Mouse (Mus musculus): ENCODE measurements around the gene Maco1. TPM values are rescaled to one million over a fixed set of nuclear protein-coding genes. Genes with fewer than 3 reads are reported as not detected.

Gene Maco1
- polyA plus RNA-seq, 1 experiment from 2014 or later, result 22.0 TPM

- peaks cover 12% of the 10 kb centered on the region for H3K4me1 ChIP-seq (replicated peaks)
- H3K4me2 ChIP-seq, result peak overlapping the region; percentile 52
- 48% methylated on average over 7 of the region's 7 CpGs for WGBS
- ATAC-seq (replicated peaks; ENCODE audit: insufficient number of reproducible peaks, insufficient read depth, low FRiP score, low read depth), result no peak
- H3K27me3 ChIP-seq, result peaks cover 28% of the 10 kb centered on the region
- H3K4me3 ChIP-seq, result peak overlapping the region; percentile 16; the same call in 1 of the 2 replicates
- H3K36me3 ChIP-seq, result no peaks in the 10 kb centered on the region
- no peak overlapping the region for H3K9ac ChIP-seq
- H3K27ac ChIP-seq, result no peak overlapping the region
- H3K9me3 ChIP-seq (replicated peaks), result no peaks in the 10 kb centered on the region
Observed at GRCm38 (mm10) chr4:134869815-134870375, 16.8 kb upstream of the Maco1 start.

- H3K4me3 ChIP-seq, result peak overlapping the region; percentile 16; the same call in 1 of the 2 replicates
- WGBS, result 10% methylated on average over 16 of the region's 16 CpGs
- peaks cover 28% of the 10 kb centered on the region for H3K27me3 ChIP-seq
- H3K36me3 ChIP-seq, result no peaks in the 10 kb centered on the region
- 0 out of 2 replicates have a peak, but pooled peaks have one; percentile 35 for ATAC-seq (replicated peaks; ENCODE audit: insufficient number of reproducible peaks, insufficient read depth, low FRiP score, low read depth)
- H3K4me2 ChIP-seq, result peak overlapping the region; percentile 52
- no peaks in the 10 kb centered on the region for H3K9me3 ChIP-seq (replicated peaks)
- peaks cover 16% of the 10 kb centered on the region for H3K4me1 ChIP-seq (replicated peaks)
- H3K9ac ChIP-seq, result no peak overlapping the region
- H3K27ac ChIP-seq, result no peak overlapping the region
Observed at GRCm38 (mm10) chr4:134869068-134869730, 16.1 kb upstream of the Maco1 start.

- no peak overlapping the region for H3K4me2 ChIP-seq
- no peak overlapping the region for H3K27ac ChIP-seq
- peaks cover 28% of the 10 kb centered on the region for H3K27me3 ChIP-seq
- peaks cover 16% of the 10 kb centered on the region for H3K4me1 ChIP-seq (replicated peaks)
- no peak overlapping the region for H3K4me3 ChIP-seq
- H3K9me3 ChIP-seq (replicated peaks), result no peaks in the 10 kb centered on the region
- H3K36me3 ChIP-seq, result no peaks in the 10 kb centered on the region
- no peak for ATAC-seq (replicated peaks; ENCODE audit: insufficient number of reproducible peaks, insufficient read depth, low FRiP score, low read depth)
- H3K9ac ChIP-seq, result no peak overlapping the region
- WGBS, result 28% methylated on average over 8 of the region's 9 CpGs
Observed at GRCm38 (mm10) chr4:134868490-134868889, 15.3 kb upstream of the Maco1 start.

GRCm38 (mm10) chr4:134868065-134868464 lies 14.9 kb upstream of the Maco1 start:
- no peak overlapping the region for H3K4me2 ChIP-seq
- no peak overlapping the region for H3K27ac ChIP-seq
- 79% methylated on average over 10 of the region's 10 CpGs for WGBS
- H3K36me3 ChIP-seq, result no peaks in the 10 kb centered on the region
- peaks cover 16% of the 10 kb centered on the region for H3K4me1 ChIP-seq (replicated peaks)
- ATAC-seq (replicated peaks; ENCODE audit: insufficient number of reproducible peaks, insufficient read depth, low FRiP score, low read depth), result no peak
- no peak overlapping the region for H3K9ac ChIP-seq
- no peaks in the 10 kb centered on the region for H3K9me3 ChIP-seq (replicated peaks)
- H3K4me3 ChIP-seq, result no peak overlapping the region
- H3K27me3 ChIP-seq, result peaks cover 28% of the 10 kb centered on the region

GRCm38 (mm10) chr4:134867661-134868060 lies 14.5 kb upstream of the Maco1 start:
- Histone ChIP-seq H3K9me3 (replicated peaks) (no peaks in the 10 kb centered on the region), H3K27me3 (peaks cover 28% of the 10 kb centered on the region), H3K36me3 (no peaks in the 10 kb centered on the region), H3K4me3 (no peak overlapping the region), H3K4me1 (replicated peaks) (peaks cover 16% of the 10 kb centered on the region), H3K27ac (no peak overlapping the region), H3K4me2 (no peak overlapping the region), H3K9ac (no peak overlapping the region)
- no peak for ATAC-seq (replicated peaks; ENCODE audit: insufficient number of reproducible peaks, insufficient read depth, low FRiP score, low read depth)
- WGBS, result 87% methylated on average over 8 of the region's 8 CpGs

- H3K27ac ChIP-seq, result no peak overlapping the region
- ATAC-seq (replicated peaks; ENCODE audit: insufficient number of reproducible peaks, insufficient read depth, low FRiP score, low read depth), result no peak
- H3K4me1 ChIP-seq (replicated peaks), result peaks cover 16% of the 10 kb centered on the region
- H3K4me3 ChIP-seq, result no peak overlapping the region
- no peak overlapping the region for H3K4me2 ChIP-seq
- 91% methylated on average over 8 of the region's 8 CpGs for WGBS
- peaks cover 28% of the 10 kb centered on the region for H3K27me3 ChIP-seq
- H3K36me3 ChIP-seq, result no peaks in the 10 kb centered on the region
- no peak overlapping the region for H3K9ac ChIP-seq
- H3K9me3 ChIP-seq (replicated peaks), result no peaks in the 10 kb centered on the region
Observed at GRCm38 (mm10) chr4:134867213-134867612, 14.1 kb upstream of the Maco1 start.

- Histone ChIP-seq H3K36me3 (no peaks in the 10 kb centered on the region), H3K27me3 (peaks cover 27% of the 10 kb centered on the region), H3K4me3 (no peak overlapping the region), H3K27ac (no peak overlapping the region), H3K9ac (no peak overlapping the region), H3K4me1 (replicated peaks) (peaks cover 16% of the 10 kb centered on the region), H3K9me3 (replicated peaks) (no peaks in the 10 kb centered on the region), H3K4me2 (no peak overlapping the region)
- WGBS, result 77% methylated on average over 5 of the region's 5 CpGs
- no peak for ATAC-seq (replicated peaks; ENCODE audit: insufficient number of reproducible peaks, insufficient read depth, low FRiP score, low read depth)
Observed at GRCm38 (mm10) chr4:134865789-134866188, 12.6 kb upstream of the Maco1 start.

- Histone ChIP-seq H3K27ac (no peak overlapping the region), H3K4me2 (no peak overlapping the region), H3K4me1 (replicated peaks) (peaks cover 16% of the 10 kb centered on the region), H3K4me3 (no peak overlapping the region), H3K36me3 (no peaks in the 10 kb centered on the region), H3K9ac (no peak overlapping the region), H3K27me3 (peaks cover 22% of the 10 kb centered on the region), H3K9me3 (replicated peaks) (no peaks in the 10 kb centered on the region)
- no peak for ATAC-seq (replicated peaks; ENCODE audit: insufficient number of reproducible peaks, insufficient read depth, low FRiP score, low read depth)
- 63% methylated on average over 6 of the region's 6 CpGs for WGBS
Observed at GRCm38 (mm10) chr4:134865340-134865739, 12.2 kb upstream of the Maco1 start.

- H3K9ac ChIP-seq, result no peak within 1 kb of the TSS
- ATAC-seq (replicated peaks; ENCODE audit: insufficient number of reproducible peaks, insufficient read depth, low FRiP score, low read depth), result 0 out of 2 replicates have a peak, but pooled peaks have one; percentile 22
- peaks cover 6% of the 10 kb centered on the region for H3K4me1 ChIP-seq (replicated peaks)
- H3K27ac ChIP-seq, result no peak within 1 kb of the TSS
- H3K4me2 ChIP-seq, result no peak within 1 kb of the TSS
- H3K36me3 ChIP-seq, result no peaks in the 10 kb centered on the region
- WGBS, result 41% methylated on average over 14 of the region's 14 CpGs
- H3K27me3 ChIP-seq, result peaks cover 10% of the 10 kb centered on the region
- H3K9me3 ChIP-seq (replicated peaks), result no peaks in the 10 kb centered on the region
- H3K4me3 ChIP-seq, result no peak within 1 kb of the TSS
Observed at GRCm38 (mm10) chr4:134863937-134864729, 11.0 kb upstream of the Maco1 start, which contains the start of gene Rhd. Gene Rhd (plus strand): TSS chr4:134864536.

- no peaks in the 10 kb centered on the region; the same call in 1 of the 2 replicates for H3K27me3 ChIP-seq
- no peak for ATAC-seq (replicated peaks; ENCODE audit: insufficient number of reproducible peaks, insufficient read depth, low FRiP score, low read depth)
- no peak overlapping the region for H3K4me2 ChIP-seq
- no peak overlapping the region for H3K4me3 ChIP-seq
- no peaks in the 10 kb centered on the region for H3K36me3 ChIP-seq
- peaks cover 4% of the 10 kb centered on the region for H3K4me1 ChIP-seq (replicated peaks)
- no peak overlapping the region for H3K27ac ChIP-seq
- H3K9me3 ChIP-seq (replicated peaks), result no peaks in the 10 kb centered on the region
- WGBS, result 76% methylated on average over 7 of the region's 7 CpGs
- no peak overlapping the region for H3K9ac ChIP-seq
Observed at GRCm38 (mm10) chr4:134862996-134863395, 9.9 kb upstream of the Maco1 start.

- no peak for ATAC-seq (replicated peaks; ENCODE audit: insufficient number of reproducible peaks, insufficient read depth, low FRiP score, low read depth)
- H3K4me3 ChIP-seq, result no peak overlapping the region
- H3K36me3 ChIP-seq, result no peaks in the 10 kb centered on the region
- 75% methylated on average over 6 of the region's 6 CpGs for WGBS
- no peaks in the 10 kb centered on the region for H3K9me3 ChIP-seq (replicated peaks)
- no peak overlapping the region for H3K9ac ChIP-seq
- H3K4me1 ChIP-seq (replicated peaks), result peaks cover 4% of the 10 kb centered on the region
- H3K27me3 ChIP-seq, result no peaks in the 10 kb centered on the region
- H3K4me2 ChIP-seq, result no peak overlapping the region
- H3K27ac ChIP-seq, result no peak overlapping the region
Observed at GRCm38 (mm10) chr4:134861884-134862283, 8.7 kb upstream of the Maco1 start.

Data from heart, embryonic 15.5 days (tissue).